Mouse (Mus musculus) urinary bladder, postnatal 10 days (tissue): ENCODE measurements around the gene Fut9.

ENCODE experiments used
- DNase-seq: peaks from one replicate; pipeline ENCODE4 v3.0.0; 2022; ENCODE audit warnings: low spot score

The Fut9 gene

GRCm38 (mm10) chr4:25799476-25800283 lies at the start of gene Fut9:
Fut9 (minus strand) TSS chr4:25800244.
- no peak for DNase-seq

DNA sequence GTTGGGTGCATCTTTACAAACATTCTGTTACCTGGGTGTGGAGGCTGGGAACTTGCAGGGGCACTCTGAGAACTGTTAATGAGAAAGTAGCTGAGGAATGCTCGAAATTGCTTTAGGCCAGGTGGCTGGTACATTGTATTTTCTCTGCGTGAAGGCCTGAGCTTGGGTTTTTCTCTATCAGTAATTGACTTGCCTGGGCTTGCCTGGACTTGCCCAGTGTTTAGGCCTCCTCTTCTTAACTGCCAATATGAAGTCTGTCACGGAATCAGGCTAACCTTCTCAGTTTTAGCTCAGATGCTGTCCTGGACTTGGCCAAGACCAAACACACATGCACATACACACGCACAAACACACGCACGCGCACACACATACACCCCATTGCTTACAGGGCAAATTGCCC lies 15.7 kb upstream of the Fut9 start:
- no peak for DNase-seq

DNA sequence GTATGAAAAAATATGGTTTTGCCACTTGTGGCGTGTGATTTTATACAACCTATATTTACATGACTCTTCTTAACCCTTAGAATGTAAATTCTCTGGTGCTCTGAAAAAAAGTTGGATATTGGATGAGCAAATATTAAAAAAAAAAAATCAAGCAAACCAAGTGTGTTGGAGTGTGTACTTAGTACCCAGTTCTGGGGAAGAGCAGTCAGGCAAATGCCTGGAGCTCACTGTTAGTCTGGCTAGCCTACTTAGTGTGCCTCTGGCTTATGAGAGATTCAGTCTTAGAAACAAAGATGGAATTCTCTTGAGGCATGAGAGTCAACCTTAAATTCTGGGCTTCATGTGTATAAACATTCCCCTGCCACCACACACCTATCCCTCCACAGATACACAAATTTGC lies 13.3 kb upstream of the Fut9 start:
- DNase-seq, result no peak

- no peak for DNase-seq
Measured at GRCm38 (mm10) chr4:25810058-25810457, 10.0 kb upstream of the Fut9 start.

DNA sequence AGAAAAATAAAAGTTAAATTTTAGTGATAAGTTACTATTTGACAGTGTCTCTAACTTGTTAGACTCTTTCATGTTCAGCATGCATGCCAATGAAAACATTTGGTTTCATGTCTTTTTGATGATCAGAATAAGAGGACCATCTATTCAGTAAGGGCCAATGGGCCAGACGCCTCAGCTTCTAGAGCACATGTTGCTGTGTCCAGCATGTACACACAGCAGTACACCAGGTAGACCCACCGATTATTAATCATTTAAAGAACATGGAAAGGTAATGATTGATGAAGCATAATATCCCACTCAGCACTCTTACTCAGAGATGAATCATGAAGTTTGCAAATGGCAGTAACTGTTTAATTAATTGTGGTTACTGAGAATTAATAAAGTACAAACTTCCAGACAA lies 1.7 kb upstream of the Fut9 start:
- no peak for DNase-seq

GRCm38 (mm10) chr4:25800284-25800616 lies 206 bp upstream of the Fut9 start:
- DNase-seq, result no peak

DNA sequence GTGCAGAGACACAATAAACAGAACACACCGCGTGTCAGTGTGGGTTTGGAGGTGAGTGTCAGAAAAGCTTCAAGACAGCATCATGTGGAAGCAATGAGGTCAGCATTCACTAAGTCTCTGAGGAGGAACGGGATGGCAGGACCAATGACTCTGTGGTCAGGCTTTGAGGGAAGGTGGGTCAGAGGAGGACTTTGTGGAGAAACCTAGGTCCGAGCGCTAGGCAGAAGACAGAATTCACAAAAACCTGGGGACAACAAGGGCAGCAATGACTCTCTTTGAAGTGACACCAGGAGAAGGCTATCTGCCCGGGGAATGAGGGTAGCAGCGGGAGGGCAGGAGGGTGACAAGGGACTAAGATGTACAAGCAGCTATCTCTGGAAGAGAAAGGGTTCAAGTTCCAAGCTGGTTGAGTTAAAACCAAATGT lies 981 bp downstream of the Fut9 start:
- no peak for DNase-seq

GRCm38 (mm10) chr4:25798412-25798811 lies 1.6 kb downstream of the Fut9 start:
- no peak for DNase-seq

GRCm38 (mm10) chr4:25796149-25796548 lies 3.9 kb downstream of the Fut9 start:
- no peak for DNase-seq

DNA sequence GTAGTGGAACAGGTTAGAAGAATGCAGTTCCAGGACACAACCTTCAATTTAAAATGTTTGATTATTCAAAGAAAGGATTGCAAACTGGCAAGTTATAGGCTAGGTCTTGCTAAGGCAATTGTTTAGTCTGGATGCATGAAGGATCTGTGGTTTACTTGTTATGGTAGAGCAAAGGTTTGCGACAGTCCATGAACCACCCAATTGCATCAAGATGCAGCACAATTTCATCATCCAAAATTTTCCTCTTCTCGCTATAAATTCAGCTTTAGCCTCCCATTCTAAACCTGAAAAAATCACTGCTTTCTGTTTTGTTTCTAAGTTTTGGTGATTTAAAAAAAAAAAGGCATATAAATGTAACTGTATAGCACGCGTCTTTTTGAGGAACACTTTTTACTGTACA lies 14.8 kb downstream of the Fut9 start:
- DNase-seq, result no peak

- DNase-seq, result no peak
Measured at GRCm38 (mm10) chr4:25768657-25769056, 31.4 kb downstream of the Fut9 start.

- DNase-seq, result no peak
Measured at GRCm38 (mm10) chr4:25763091-25763490, 37.0 kb downstream of the Fut9 start.

DNA sequence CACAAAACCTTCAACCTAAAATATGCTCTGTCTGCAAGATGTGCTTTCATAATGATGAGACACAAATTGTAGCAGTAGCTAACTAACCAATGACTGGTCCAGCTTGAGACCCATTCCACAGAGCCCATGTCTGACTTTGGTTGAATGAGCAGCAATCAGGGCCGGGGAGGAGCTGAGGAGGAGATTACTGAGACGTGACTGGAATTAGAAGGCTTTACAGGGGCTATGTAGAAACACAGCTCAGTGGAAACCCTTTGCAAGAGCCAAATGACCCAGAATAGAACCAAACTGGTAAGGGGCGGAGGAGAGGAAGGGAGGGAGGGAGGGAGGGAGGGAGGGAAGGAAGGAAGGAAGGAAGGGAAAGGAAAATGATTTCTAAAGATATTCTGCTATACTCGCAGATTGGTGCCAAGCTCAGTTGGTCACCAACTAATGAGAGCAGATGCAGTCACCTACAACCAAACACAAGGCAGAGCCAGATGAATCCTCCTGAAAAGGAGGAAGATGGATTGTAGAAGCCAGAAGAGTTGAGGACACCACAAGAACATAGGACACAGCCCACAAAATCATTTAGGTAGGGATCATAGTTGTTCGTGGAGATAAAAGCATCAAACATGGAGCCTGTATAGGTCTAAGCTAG lies 42.0 kb downstream of the Fut9 start:
- DNase-seq, result no peak

GRCm38 (mm10) chr4:25741553-25741952 lies 58.5 kb downstream of the Fut9 start:
- no peak for DNase-seq

GRCm38 (mm10) chr4:25738782-25739181 lies 61.3 kb downstream of the Fut9 start:
- DNase-seq, result no peak

GRCm38 (mm10) chr4:25721576-25721975 lies 78.5 kb downstream of the Fut9 start:
- no peak for DNase-seq

- no peak for DNase-seq
Measured at GRCm38 (mm10) chr4:25713907-25714306, 86.1 kb downstream of the Fut9 start.

DNA sequence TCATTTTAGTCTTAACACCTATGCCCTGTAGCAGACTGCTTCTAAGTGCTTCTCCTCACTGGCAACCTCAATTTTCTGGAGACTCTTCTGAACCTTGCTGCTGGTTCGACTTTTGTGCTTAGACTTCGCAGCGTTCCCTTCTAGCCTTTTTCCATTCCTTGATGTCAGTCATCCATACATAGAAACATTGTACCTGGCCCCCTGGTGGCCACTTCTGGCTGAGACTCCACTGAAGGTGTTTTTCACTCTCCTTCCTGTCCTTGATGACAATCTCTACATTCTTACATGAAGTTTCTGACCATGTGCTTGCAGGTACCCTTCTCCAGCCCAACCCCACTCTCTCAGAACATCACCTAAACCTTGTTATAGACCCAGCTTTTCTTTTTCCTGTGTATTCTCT lies 115.1 kb downstream of the Fut9 start:
- no peak for DNase-seq

- DNase-seq, result no peak
Measured at GRCm38 (mm10) chr4:25664196-25664595, 135.8 kb downstream of the Fut9 start.

GRCm38 (mm10) chr4:25661204-25661727 lies 138.8 kb downstream of the Fut9 start:
- DNase-seq, result no peak

DNA sequence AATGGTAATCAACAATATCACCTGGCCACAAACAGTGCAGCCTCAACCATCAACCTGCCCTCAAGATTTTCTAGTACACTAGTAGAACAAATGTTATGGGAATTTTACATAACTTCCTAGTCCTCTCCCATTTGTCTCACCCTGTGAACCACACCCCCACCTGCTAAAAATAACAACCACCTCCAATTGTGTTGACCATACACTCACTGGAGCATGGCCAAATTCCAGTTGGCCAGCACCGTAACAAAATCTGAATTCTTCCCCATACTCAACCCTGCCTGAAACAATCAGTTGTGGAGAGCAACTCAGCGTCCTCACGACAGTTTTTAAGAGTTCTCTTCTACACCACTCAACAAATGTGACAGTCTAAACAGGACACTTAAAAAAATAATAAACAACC lies 141.3 kb downstream of the Fut9 start:
- no peak for DNase-seq

GRCm38 (mm10) chr4:25651902-25652301 lies 148.1 kb downstream of the Fut9 start:
- DNase-seq, result no peak

DNA sequence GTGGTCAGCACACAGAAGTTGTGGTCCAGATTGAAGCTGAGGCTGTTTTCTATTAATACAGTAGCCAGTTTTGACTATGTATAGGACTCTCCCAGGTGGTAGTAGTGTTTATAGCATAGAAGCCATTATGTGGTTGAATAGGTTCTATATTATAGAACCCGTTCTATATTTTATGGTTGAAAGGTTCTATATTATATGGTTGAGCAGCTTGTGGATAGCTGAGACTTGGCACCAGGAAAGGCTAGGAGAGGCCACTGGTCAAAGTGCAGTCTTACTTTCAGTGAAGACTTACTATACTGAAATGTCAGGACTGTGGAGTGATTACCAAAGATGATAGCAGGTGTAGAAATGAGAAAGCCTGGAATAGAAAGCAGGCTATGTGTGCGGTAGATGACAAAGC lies 151.9 kb downstream of the Fut9 start:
- no peak for DNase-seq

- no peak for DNase-seq
Measured at GRCm38 (mm10) chr4:25647593-25647992, 152.5 kb downstream of the Fut9 start.
